Mouse (Mus musculus) lung, adult 2 months (tissue): ENCODE measurements at regions not wholly inside any gene's neighbourhood (a gene's known extent, or its start where the extent isn't known, plus 50 kb on each side); places are given as distances from the start of the nearest gene placed in this dataset.
"Not testable (repeated sequence)": the region's sequence is repeated elsewhere in the genome, so short reads cannot be mapped to it uniquely, and the experiment has no call there.

Experiments used
- CTCF ChIP-seq: fragments of 200-500 bp; IDR thresholded peaks from 2 replicates; pipeline ENCODE4 v1.5.1; 2011; ENCODE audit warnings: mild to moderate bottlenecking, low read length, control low read depth; ENCODE audit not compliant: insufficient read depth
- POLR2A ChIP-seq: fragments of 200-500 bp; IDR thresholded peaks from 2 replicates; pipeline ENCODE4 v1.6.1; 2011; ENCODE audit warnings: low read depth, mild to moderate bottlenecking, control low read depth, low read length, borderline replicate concordance; ENCODE audit errors: extremely low read depth

DNA sequence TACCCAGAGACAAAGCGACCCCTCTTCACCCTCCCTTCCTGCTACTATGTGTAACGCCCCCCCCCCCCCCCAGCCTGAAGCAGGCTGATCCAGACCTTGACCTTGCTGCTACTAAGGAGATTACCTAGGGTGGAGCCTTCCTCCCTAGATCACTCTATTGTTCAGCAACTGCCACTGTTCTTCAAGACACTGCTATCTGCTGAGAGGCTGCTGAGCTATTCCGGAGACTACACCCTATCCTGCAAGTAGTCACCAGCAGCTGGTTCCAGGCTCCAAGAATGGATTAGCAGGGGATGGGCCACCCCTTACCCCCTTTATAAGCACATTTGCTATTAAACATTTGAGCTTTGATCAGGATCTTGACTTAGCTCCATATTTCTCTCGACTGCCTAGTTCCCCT lies 155.3 kb upstream of the Arhgap42 start:
- TF ChIP-seq POLR2A, CTCF: not testable (repeated sequence)
